Mouse (Mus musculus) cerebellum, adult 2 months (tissue): Measurements from ENCODE around the gene Repin1.

ENCODE experiments used
- CTCF ChIP-seq: fragments of 200-500 bp; IDR thresholded peaks from 2 replicates; pipeline ENCODE4 v1.5.1; 2011; ENCODE audit warnings: low read depth, mild to moderate bottlenecking, control low read depth, low read length, moderate library complexity, borderline replicate concordance; ENCODE audit not compliant: insufficient read depth
- POLR2A ChIP-seq: fragments of 200-500 bp; IDR thresholded peaks from 2 replicates; pipeline ENCODE4 v1.6.1; 2011; ENCODE audit warnings: low read length, control low read depth, borderline replicate concordance; ENCODE audit not compliant: insufficient read depth

GRCm38 (mm10) chr6:48630831-48631230 lies 37.1 kb downstream of the Repin1 start:
- TF ChIP-seq POLR2A (no peak), CTCF (no peak)
